Mouse (Mus musculus): ENCODE results near the gene Iqce. TPM values are rescaled to one million over a fixed set of nuclear protein-coding genes. Genes with fewer than 3 reads are reported as not detected.
"Not testable (repeated sequence)": the region's sequence is repeated elsewhere in the genome, so short reads cannot be mapped to it uniquely, and the experiment has no call there.

Iqce gene
- polyA plus RNA-seq, 1 experiment from 2014 or later: 29.7 TPM

GRCm38 (mm10) chr5:140675640-140676039 is 26.5 kb downstream of the Iqce start:
- ATAC-seq (ENCODE audit: insufficient number of reproducible peaks, insufficient read depth, low FRiP score, low TSS enrichment): no peak
- Histone ChIP-seq H3K9me3 (no peaks in the 10 kb centered on the region), H3K27me3 (no peaks in the 10 kb centered on the region), H3K4me2 (replicated peaks) (no peak overlapping the region), H3K4me3 (no peak overlapping the region), H3K9ac (no peak overlapping the region), H3K4me1 (no peaks in the 10 kb centered on the region), H3K36me3 (peaks cover 47% of the 10 kb centered on the region), H3K27ac (no peak overlapping the region)
- WGBS: 83% methylated on average over 11 of the region's 11 CpGs

- ATAC-seq (ENCODE audit: insufficient number of reproducible peaks, insufficient read depth, low FRiP score, low TSS enrichment): no peak
- no peaks in the 10 kb centered on the region for H3K4me1 ChIP-seq
- no peak overlapping the region for H3K4me3 ChIP-seq
- WGBS: 84% methylated on average over 11 of the region's 11 CpGs
- no peak overlapping the region for H3K27ac ChIP-seq
- no peaks in the 10 kb centered on the region for H3K9me3 ChIP-seq
- H3K36me3 ChIP-seq: peaks cover 51% of the 10 kb centered on the region
- no peaks in the 10 kb centered on the region for H3K27me3 ChIP-seq
- no peak overlapping the region for H3K4me2 ChIP-seq (replicated peaks)
- no peak overlapping the region for H3K9ac ChIP-seq
Measured at GRCm38 (mm10) chr5:140675079-140675478, 27.1 kb downstream of the Iqce start.

- no peak overlapping the region for H3K4me3 ChIP-seq
- H3K9me3 ChIP-seq: no peaks in the 10 kb centered on the region
- no peaks in the 10 kb centered on the region for H3K27me3 ChIP-seq
- H3K4me1 ChIP-seq: no peaks in the 10 kb centered on the region
- no peak overlapping the region for H3K4me2 ChIP-seq (replicated peaks)
- 85% methylated on average over 17 of the region's 17 CpGs for WGBS
- ATAC-seq (ENCODE audit: insufficient number of reproducible peaks, insufficient read depth, low FRiP score, low TSS enrichment): no peak
- peaks cover 60% of the 10 kb centered on the region for H3K36me3 ChIP-seq
- H3K27ac ChIP-seq: no peak overlapping the region
- no peak overlapping the region for H3K9ac ChIP-seq
Measured at GRCm38 (mm10) chr5:140674036-140674435, 28.1 kb downstream of the Iqce start.

GRCm38 (mm10) chr5:140672603-140673002 is 29.6 kb downstream of the Iqce start:
- ATAC-seq (ENCODE audit: insufficient number of reproducible peaks, insufficient read depth, low FRiP score, low TSS enrichment); H3K4me1 ChIP-seq; H3K27me3 ChIP-seq; H3K9me3 ChIP-seq; H3K4me2 ChIP-seq (replicated peaks); H3K27ac ChIP-seq; H3K9ac ChIP-seq; H3K4me3 ChIP-seq: not testable (repeated sequence)
- H3K36me3 ChIP-seq: peaks cover 66% of the 10 kb centered on the region
- WGBS: 89% methylated on average over 6 of the region's 6 CpGs

- no peak for ATAC-seq (ENCODE audit: insufficient number of reproducible peaks, insufficient read depth, low FRiP score, low TSS enrichment)
- Histone ChIP-seq H3K27ac (no peak overlapping the region), H3K4me2 (replicated peaks) (no peak overlapping the region), H3K4me3 (no peak overlapping the region), H3K27me3 (no peaks in the 10 kb centered on the region), H3K4me1 (no peaks in the 10 kb centered on the region), H3K36me3 (peaks cover 63% of the 10 kb centered on the region), H3K9ac (no peak overlapping the region), H3K9me3 (no peaks in the 10 kb centered on the region)
- 84% methylated on average over 6 of the region's 6 CpGs for WGBS
Measured at GRCm38 (mm10) chr5:140672115-140672514, 30.1 kb downstream of the Iqce start.

- Histone ChIP-seq H3K4me1 (peaks cover 19% of the 10 kb centered on the region; the same call in 1 of the 2 replicates), H3K4me3 (no peak overlapping the region), H3K9me3 (no peaks in the 10 kb centered on the region), H3K36me3 (peaks cover 26% of the 10 kb centered on the region), H3K9ac (no peak overlapping the region), H3K4me2 (replicated peaks) (no peak overlapping the region), H3K27ac (no peak overlapping the region), H3K27me3 (peaks cover 3% of the 10 kb centered on the region; the same call in 1 of the 2 replicates)
- WGBS: 51% methylated on average over 7 of the region's 7 CpGs
- no peak for ATAC-seq (ENCODE audit: insufficient number of reproducible peaks, insufficient read depth, low FRiP score, low TSS enrichment)
Measured at GRCm38 (mm10) chr5:140663621-140664180, 38.5 kb downstream of the Iqce start.

- peak overlapping the region; percentile 46; the same call in 1 of the 2 replicates for H3K27ac ChIP-seq
- WGBS: 61% methylated on average over 17 of the region's 17 CpGs
- no peak for ATAC-seq (ENCODE audit: insufficient number of reproducible peaks, insufficient read depth, low FRiP score, low TSS enrichment)
- no peak overlapping the region for H3K4me3 ChIP-seq
- H3K36me3 ChIP-seq: peaks cover 19% of the 10 kb centered on the region
- no peaks in the 10 kb centered on the region for H3K9me3 ChIP-seq
- no peak overlapping the region for H3K4me2 ChIP-seq (replicated peaks)
- no peak overlapping the region for H3K9ac ChIP-seq
- peaks cover 19% of the 10 kb centered on the region; the same call in 1 of the 2 replicates for H3K4me1 ChIP-seq
- H3K27me3 ChIP-seq: peaks cover 3% of the 10 kb centered on the region; the same call in 1 of the 2 replicates
Measured at GRCm38 (mm10) chr5:140662741-140663592, 39.2 kb downstream of the Iqce start.

GRCm38 (mm10) chr5:140661875-140662643 is 40.1 kb downstream of the Iqce start:
- Histone ChIP-seq H3K4me2 (replicated peaks) (no peak overlapping the region), H3K4me1 (peaks cover 19% of the 10 kb centered on the region; the same call in 1 of the 2 replicates), H3K36me3 (peaks cover 15% of the 10 kb centered on the region; the same call in 1 of the 2 replicates), H3K4me3 (no peak overlapping the region), H3K27me3 (peaks cover 3% of the 10 kb centered on the region; the same call in 1 of the 2 replicates), H3K27ac (peak overlapping the region; percentile 46; the same call in 1 of the 2 replicates), H3K9me3 (no peaks in the 10 kb centered on the region), H3K9ac (no peak overlapping the region)
- WGBS: 48% methylated on average over 12 of the region's 12 CpGs
- no peak for ATAC-seq (ENCODE audit: insufficient number of reproducible peaks, insufficient read depth, low FRiP score, low TSS enrichment)

GRCm38 (mm10) chr5:140661427-140661826 is 40.8 kb downstream of the Iqce start:
- Histone ChIP-seq H3K4me3 (no peak overlapping the region), H3K9me3 (no peaks in the 10 kb centered on the region), H3K27me3 (peaks cover 3% of the 10 kb centered on the region; the same call in 1 of the 2 replicates), H3K4me2 (replicated peaks) (no peak overlapping the region), H3K4me1 (peaks cover 19% of the 10 kb centered on the region; the same call in 1 of the 2 replicates), H3K27ac (no peak overlapping the region), H3K9ac (no peak overlapping the region), H3K36me3 (peaks cover 15% of the 10 kb centered on the region; the same call in 1 of the 2 replicates)
- WGBS: 69% methylated on average over 8 of the region's 8 CpGs
- no peak for ATAC-seq (ENCODE audit: insufficient number of reproducible peaks, insufficient read depth, low FRiP score, low TSS enrichment)

GRCm38 (mm10) chr5:140660398-140660797 is 41.8 kb downstream of the Iqce start:
- Histone ChIP-seq H3K9me3 (no peaks in the 10 kb centered on the region), H3K36me3 (peaks cover 7% of the 10 kb centered on the region; the same call in 1 of the 2 replicates), H3K4me2 (replicated peaks) (no peak overlapping the region), H3K27ac (no peak overlapping the region), H3K9ac (no peak overlapping the region), H3K4me3 (no peak overlapping the region), H3K4me1 (peaks cover 19% of the 10 kb centered on the region; the same call in 1 of the 2 replicates), H3K27me3 (peaks cover 3% of the 10 kb centered on the region; the same call in 1 of the 2 replicates)
- ATAC-seq (ENCODE audit: insufficient number of reproducible peaks, insufficient read depth, low FRiP score, low TSS enrichment): no peak
- 69% methylated on average over 1 of the region's 1 CpGs for WGBS

GRCm38 (mm10) chr5:140659607-140660272 is 42.4 kb downstream of the Iqce start:
- 36% methylated on average over 16 of the region's 16 CpGs for WGBS

More at GRCm38 (mm10) chr5:140659607-140660272, 42.4 kb downstream of the Iqce start:
- H3K4me1 ChIP-seq: peaks cover 19% of the 10 kb centered on the region; the same call in 1 of the 2 replicates
- 0 out of 2 replicates have a peak, but pooled peaks have one; percentile 16 for ATAC-seq (ENCODE audit: insufficient number of reproducible peaks, insufficient read depth, low FRiP score, low TSS enrichment)
- 0 out of 2 replicates have a peak overlapping the region, but pooled peaks have one; percentile 1 for H3K4me2 ChIP-seq (replicated peaks)
- no peak overlapping the region for H3K9ac ChIP-seq
- H3K4me3 ChIP-seq: no peak overlapping the region
- H3K27me3 ChIP-seq: peaks cover 3% of the 10 kb centered on the region; the same call in 1 of the 2 replicates
- 0 out of 2 replicates have a peak, but pooled peaks cover 2% of the 10 kb centered on the region for H3K36me3 ChIP-seq
- H3K27ac ChIP-seq: no peak overlapping the region
- no peaks in the 10 kb centered on the region for H3K9me3 ChIP-seq
